Mouse (Mus musculus): ENCODE data around the gene Scube2. TPM values are rescaled to one million over a fixed set of nuclear protein-coding genes. Genes with fewer than 3 reads are reported as not detected.

The Scube2 gene
- polyA plus RNA-seq, 1 experiment from 2014 or later, result 3.3 TPM

GRCm38 (mm10) chr7:109817954-109818353 lies 47.5 kb downstream of the Scube2 start:
- ATAC-seq (ENCODE audit: low FRiP score, low read depth), result no peak
- Histone ChIP-seq H3K9ac (no peak overlapping the region), H3K27me3 (no peaks in the 10 kb centered on the region), H3K9me3 (no peaks in the 10 kb centered on the region), H3K27ac (replicated peaks) (no peak overlapping the region), H3K4me2 (no peak overlapping the region), H3K4me3 (no peak overlapping the region), H3K4me1 (replicated peaks) (no peaks in the 10 kb centered on the region), H3K36me3 (no peaks in the 10 kb centered on the region)

- no peak for ATAC-seq (ENCODE audit: low FRiP score, low read depth)
- Histone ChIP-seq H3K4me3 (no peak overlapping the region), H3K9me3 (no peaks in the 10 kb centered on the region), H3K9ac (no peak overlapping the region), H3K4me1 (replicated peaks) (no peaks in the 10 kb centered on the region), H3K4me2 (no peak overlapping the region), H3K36me3 (no peaks in the 10 kb centered on the region), H3K27ac (replicated peaks) (no peak overlapping the region), H3K27me3 (no peaks in the 10 kb centered on the region)
- WGBS, result 20% methylated on average over 4 of the region's 4 CpGs
These were observed 51.9 kb downstream of the Scube2 start for GRCm38 (mm10) chr7:109813330-109814140.

DNA sequence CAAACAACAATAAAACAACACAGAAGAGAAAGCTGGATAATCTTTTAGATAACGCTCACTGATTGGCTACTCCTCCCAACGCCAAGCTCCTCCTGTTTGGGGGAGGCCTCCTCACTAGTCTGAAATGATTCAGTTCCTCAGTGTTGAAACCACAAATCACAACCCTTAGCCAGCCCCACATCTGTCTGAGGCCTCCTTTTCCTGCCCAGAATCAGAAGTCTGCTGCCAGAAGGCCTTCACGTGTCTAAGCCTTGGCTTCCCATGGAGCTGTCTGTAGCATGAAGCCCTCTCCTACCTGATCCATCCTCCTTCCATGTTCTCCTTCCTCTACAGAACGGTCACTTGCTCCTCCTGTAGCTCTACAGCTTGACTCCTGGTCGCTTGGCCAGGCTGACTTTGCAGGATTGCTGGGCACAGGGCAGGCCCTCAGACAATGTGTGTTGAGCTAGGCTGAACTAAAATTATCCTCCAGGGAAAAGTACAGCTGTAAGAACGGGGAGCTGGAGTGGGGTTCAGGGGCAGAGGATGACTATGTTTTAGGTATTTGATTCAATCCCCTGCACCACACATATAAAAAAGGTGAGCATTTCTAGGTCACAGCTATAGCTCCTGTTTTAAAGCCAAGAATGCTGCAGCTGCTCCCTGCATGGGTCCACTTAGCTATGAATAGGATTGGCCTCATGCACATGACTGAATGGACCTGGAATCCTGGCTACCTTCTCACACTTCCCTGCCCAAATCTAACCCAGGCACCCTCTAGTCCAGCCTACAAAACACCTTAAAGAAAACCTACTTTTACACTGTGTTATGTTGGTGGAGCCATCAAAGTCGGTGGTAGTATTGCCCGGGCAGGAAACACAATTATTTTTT lies 57.6 kb downstream of the Scube2 start:
- 83% methylated on average over 8 of the region's 8 CpGs for WGBS
- no peaks in the 10 kb centered on the region for H3K4me1 ChIP-seq (replicated peaks)
- H3K36me3 ChIP-seq, result no peaks in the 10 kb centered on the region

GRCm38 (mm10) chr7:109804843-109805242 lies 60.6 kb downstream of the Scube2 start:
- H3K36me3 ChIP-seq, result no peaks in the 10 kb centered on the region
- H3K27ac ChIP-seq (replicated peaks), result no peak overlapping the region
- no peak overlapping the region for H3K4me3 ChIP-seq
- WGBS, result 73% methylated on average over 6 of the region's 6 CpGs
- H3K4me1 ChIP-seq (replicated peaks), result no peaks in the 10 kb centered on the region
- no peaks in the 10 kb centered on the region for H3K27me3 ChIP-seq
- ATAC-seq (ENCODE audit: low FRiP score, low read depth), result no peak
- no peaks in the 10 kb centered on the region for H3K9me3 ChIP-seq
- H3K4me2 ChIP-seq, result no peak overlapping the region
- no peak overlapping the region for H3K9ac ChIP-seq

More for the DNA sequence above, 57.6 kb downstream of the Scube2 start:
- no peak overlapping the region for H3K9ac ChIP-seq
- ATAC-seq (ENCODE audit: low FRiP score, low read depth), result no peak
- no peak overlapping the region for H3K27ac ChIP-seq (replicated peaks)
- H3K4me3 ChIP-seq, result no peak overlapping the region
- no peak overlapping the region for H3K4me2 ChIP-seq
- H3K9me3 ChIP-seq, result no peaks in the 10 kb centered on the region
- H3K27me3 ChIP-seq, result no peaks in the 10 kb centered on the region

DNA sequence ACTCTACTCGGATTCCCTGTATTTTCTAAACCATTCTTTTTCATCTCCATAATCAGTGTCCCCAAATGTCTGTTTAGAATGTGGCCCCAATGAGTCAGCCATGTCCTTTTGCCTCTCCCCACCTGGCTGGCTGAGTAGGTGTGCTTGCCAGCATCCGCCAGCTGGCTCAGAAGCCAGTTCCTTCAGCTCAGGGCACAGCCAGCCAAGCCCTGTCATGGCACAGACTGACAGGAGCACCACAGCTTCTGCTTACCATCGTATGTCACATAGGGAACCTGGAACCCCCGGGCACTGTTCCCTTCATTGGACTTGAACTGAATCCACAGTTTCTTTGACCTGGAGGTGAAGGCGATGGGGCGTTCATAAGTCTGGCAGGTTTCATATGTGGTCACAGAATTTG lies 61.1 kb downstream of the Scube2 start:
- Histone ChIP-seq H3K4me3 (no peak overlapping the region), H3K9me3 (no peaks in the 10 kb centered on the region), H3K4me2 (no peak overlapping the region), H3K27me3 (no peaks in the 10 kb centered on the region), H3K36me3 (no peaks in the 10 kb centered on the region), H3K4me1 (replicated peaks) (no peaks in the 10 kb centered on the region), H3K27ac (replicated peaks) (no peak overlapping the region), H3K9ac (no peak overlapping the region)
- no peak for ATAC-seq (ENCODE audit: low FRiP score, low read depth)
- WGBS, result 93% methylated on average over 6 of the region's 6 CpGs

GRCm38 (mm10) chr7:109803516-109803915 lies 62.0 kb downstream of the Scube2 start:
- no peak for ATAC-seq (ENCODE audit: low FRiP score, low read depth)
- no peaks in the 10 kb centered on the region for H3K36me3 ChIP-seq
- no peaks in the 10 kb centered on the region for H3K27me3 ChIP-seq
- H3K27ac ChIP-seq (replicated peaks), result no peak overlapping the region
- no peak overlapping the region for H3K4me3 ChIP-seq
- H3K4me1 ChIP-seq (replicated peaks), result no peaks in the 10 kb centered on the region
- no peaks in the 10 kb centered on the region for H3K9me3 ChIP-seq
- no peak overlapping the region for H3K9ac ChIP-seq
- 85% methylated on average over 1 of the region's 1 CpGs for WGBS
- H3K4me2 ChIP-seq, result no peak overlapping the region

GRCm38 (mm10) chr7:109800626-109801025 lies 64.9 kb downstream of the Scube2 start:
- whole genome bisulfite sequencing, result 92% methylated on average over 4 of the region's 4 CpGs
- no peak overlapping the region for H3K9ac ChIP-seq
- H3K4me1 ChIP-seq (replicated peaks), result no peaks in the 10 kb centered on the region
- ATAC-seq (ENCODE audit: low FRiP score, low read depth), result no peak
- H3K27ac ChIP-seq (replicated peaks), result no peak overlapping the region
- no peaks in the 10 kb centered on the region for H3K36me3 ChIP-seq
- no peak overlapping the region for H3K4me3 ChIP-seq
- no peaks in the 10 kb centered on the region for H3K27me3 ChIP-seq
- no peaks in the 10 kb centered on the region for H3K9me3 ChIP-seq
- H3K4me2 ChIP-seq, result no peak overlapping the region

DNA sequence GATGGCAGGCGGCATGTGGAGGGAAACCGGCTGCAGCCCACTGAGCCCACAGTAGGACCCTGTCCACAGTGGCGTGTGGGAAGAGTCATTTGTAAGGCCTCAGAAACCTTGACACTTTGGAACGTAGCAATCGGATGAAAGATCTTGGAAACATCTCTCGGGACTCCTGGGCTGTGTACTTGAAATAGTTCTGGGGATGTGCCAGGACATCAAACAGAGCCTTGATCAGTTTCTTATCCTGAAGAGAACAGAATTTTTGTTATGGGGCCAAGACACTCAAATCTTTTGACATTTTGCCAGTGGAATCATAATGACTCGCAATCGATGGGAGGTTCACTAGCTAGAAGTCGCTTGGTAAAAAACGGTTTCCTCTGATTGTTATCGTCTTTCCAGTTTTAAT lies 66.3 kb downstream of the Scube2 start:
- no peak for ATAC-seq (ENCODE audit: low FRiP score, low read depth)
- no peak overlapping the region for H3K9ac ChIP-seq
- H3K4me2 ChIP-seq, result no peak overlapping the region
- WGBS, result 74% methylated on average over 11 of the region's 11 CpGs
- H3K9me3 ChIP-seq, result no peaks in the 10 kb centered on the region
- H3K4me3 ChIP-seq, result no peak overlapping the region
- H3K4me1 ChIP-seq (replicated peaks), result no peaks in the 10 kb centered on the region
- H3K36me3 ChIP-seq, result no peaks in the 10 kb centered on the region
- no peaks in the 10 kb centered on the region for H3K27me3 ChIP-seq
- H3K27ac ChIP-seq (replicated peaks), result no peak overlapping the region

DNA sequence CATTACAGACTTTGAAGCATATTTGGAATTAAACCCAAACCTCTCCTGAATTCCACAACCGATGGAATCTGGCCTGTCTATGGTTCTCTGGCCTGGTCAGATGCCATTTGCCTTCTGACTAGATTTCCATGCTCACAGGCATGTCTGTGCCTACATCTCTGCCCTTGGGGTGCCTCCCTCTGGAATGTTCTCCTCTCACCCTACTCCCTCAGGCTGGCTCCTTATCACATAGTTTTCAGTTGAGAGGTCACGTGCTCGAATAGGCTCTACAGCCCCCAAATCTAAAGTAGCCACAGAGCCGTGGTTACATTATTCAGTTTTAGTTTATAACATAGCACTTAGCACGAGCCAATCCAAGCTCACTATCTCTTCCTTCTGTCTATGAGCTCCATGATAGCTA lies 69.9 kb downstream of the Scube2 start:
- Histone ChIP-seq H3K4me1 (replicated peaks) (no peaks in the 10 kb centered on the region), H3K9me3 (no peaks in the 10 kb centered on the region), H3K27ac (replicated peaks) (no peak overlapping the region), H3K27me3 (no peaks in the 10 kb centered on the region), H3K4me2 (no peak overlapping the region), H3K9ac (no peak overlapping the region), H3K36me3 (no peaks in the 10 kb centered on the region), H3K4me3 (no peak overlapping the region)
- ATAC-seq (ENCODE audit: low FRiP score, low read depth), result no peak
- 86% methylated on average over 5 of the region's 5 CpGs for WGBS

GRCm38 (mm10) chr7:109794556-109794955 lies 70.9 kb downstream of the Scube2 start:
- 68% methylated on average over 2 of the region's 2 CpGs for WGBS
- Histone ChIP-seq H3K4me1 (replicated peaks) (no peaks in the 10 kb centered on the region), H3K4me3 (no peak overlapping the region), H3K9ac (no peak overlapping the region), H3K27me3 (no peaks in the 10 kb centered on the region), H3K36me3 (no peaks in the 10 kb centered on the region), H3K9me3 (no peaks in the 10 kb centered on the region), H3K27ac (replicated peaks) (no peak overlapping the region), H3K4me2 (no peak overlapping the region)
- no peak for ATAC-seq (ENCODE audit: low FRiP score, low read depth)

DNA sequence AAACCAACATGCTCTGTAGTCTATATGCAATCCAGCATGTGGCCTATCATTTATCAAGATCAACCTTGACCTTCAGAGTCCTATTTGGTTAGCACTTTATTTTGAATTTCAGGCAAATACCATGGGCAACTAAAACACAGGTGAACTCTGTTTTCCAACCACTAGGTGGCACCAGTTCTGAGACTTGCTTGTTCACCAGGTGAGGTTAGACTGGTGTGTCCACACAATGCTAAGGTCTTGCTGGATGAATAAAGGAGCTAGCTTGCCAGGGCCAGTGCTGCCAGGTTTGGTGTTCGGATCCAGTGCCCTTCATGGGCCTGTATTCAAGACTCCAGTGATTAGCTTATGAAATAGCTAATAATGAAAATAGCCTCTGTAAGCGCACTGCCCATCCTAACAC lies 72.7 kb downstream of the Scube2 start:
- ATAC-seq (ENCODE audit: low FRiP score, low read depth), result no peak
- Histone ChIP-seq H3K4me2 (no peak overlapping the region), H3K4me3 (no peak overlapping the region), H3K9me3 (no peaks in the 10 kb centered on the region), H3K27ac (replicated peaks) (no peak overlapping the region), H3K4me1 (replicated peaks) (no peaks in the 10 kb centered on the region), H3K27me3 (no peaks in the 10 kb centered on the region), H3K36me3 (no peaks in the 10 kb centered on the region), H3K9ac (no peak overlapping the region)
- 86% methylated on average over 2 of the region's 2 CpGs for WGBS

DNA sequence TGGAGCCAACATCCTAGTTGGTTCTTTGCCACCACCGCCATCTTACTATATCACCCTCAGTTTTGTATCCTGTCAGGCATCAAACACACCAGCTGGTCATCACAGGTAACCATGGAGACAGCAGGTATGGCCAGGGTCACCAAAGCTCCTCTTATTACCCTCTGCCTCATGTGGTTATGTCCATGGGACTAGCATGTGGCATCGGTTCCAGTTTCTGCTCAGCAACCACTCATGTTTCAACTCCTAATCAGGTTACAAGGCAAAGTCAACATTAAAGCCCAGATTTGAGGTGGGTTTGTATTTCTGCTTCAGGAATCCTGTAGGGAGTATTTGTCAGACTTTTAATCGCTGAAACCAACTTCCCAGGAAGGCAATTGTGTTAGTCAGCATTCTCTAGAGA lies 74.7 kb downstream of the Scube2 start:
- Histone ChIP-seq H3K36me3 (no peaks in the 10 kb centered on the region), H3K4me2 (no peak overlapping the region), H3K27ac (replicated peaks) (no peak overlapping the region), H3K4me3 (no peak overlapping the region), H3K4me1 (replicated peaks) (no peaks in the 10 kb centered on the region), H3K27me3 (no peaks in the 10 kb centered on the region), H3K9me3 (no peaks in the 10 kb centered on the region), H3K9ac (no peak overlapping the region)
- no peak for ATAC-seq (ENCODE audit: low FRiP score, low read depth)
- 85% methylated on average over 3 of the region's 3 CpGs for WGBS
